Mouse (Mus musculus) MEL (cell line): ENCODE data around the gene Slitrk6. TPM values are rescaled to one million over a fixed set of nuclear protein-coding genes. Genes with fewer than 3 reads are reported as not detected.

Source experiments
- DNase-seq: peaks from one replicate; pipeline ENCODE4 v3.0.0; 2011; ENCODE audit warnings: low read depth, low spot score
- H3K27ac ChIP-seq: 2 replicates; pipeline ENCODE4 v1.5.1; 2012; ENCODE audit warnings: low read depth, mild to moderate bottlenecking, control low read depth, low read length, moderate library complexity; ENCODE audit not compliant: control insufficient read depth
- H3K27me3 ChIP-seq, 2 experiments: fragments of 150-350 bp in 1 of 2; sonication (generic) in 1 of 2; 2 replicates each; pipeline ENCODE4 v1.6.1; 2012; ENCODE audit warnings: low read length in 2 of 2, mild to moderate bottlenecking in 2 of 2, improper control_type of control experiment in 1 of 2, moderate library complexity in 1 of 2; ENCODE audit not compliant: insufficient read depth in 2 of 2, control insufficient read depth in 1 of 2
- H3K36me3 ChIP-seq, 2 experiments: 2 replicates each; pipeline ENCODE4 v1.6.1; 2012 to 2014; ENCODE audit warnings: low read length in 2 of 2, improper control_type of control experiment in 1 of 2, inconsistent platforms in 1 of 2, mild to moderate bottlenecking in 1 of 2; ENCODE audit not compliant: insufficient read depth in 2 of 2, control insufficient read depth in 1 of 2
- H3K4me1 ChIP-seq, 2 experiments: fragments of 150-350 bp in 1 of 2; sonication (generic) in 1 of 2; 2 replicates each; pipeline ENCODE4 v1.6.1; 2012; ENCODE audit warnings: low read length in 2 of 2, improper control_type of control experiment in 1 of 2, mild to moderate bottlenecking in 1 of 2; ENCODE audit not compliant: insufficient read depth in 2 of 2, control insufficient read depth in 1 of 2
- H3K4me3 ChIP-seq, 2 experiments: fragments of 150-350 bp in 1 of 2; sonication (generic) in 1 of 2; 2 replicates each; pipeline ENCODE4 v1.5.1; 2012; ENCODE audit warnings: low read depth in 2 of 2, low read length in 2 of 2, mild to moderate bottlenecking in 2 of 2, moderate library complexity in 2 of 2, control low read depth in 1 of 2, improper control_type of control experiment in 1 of 2; ENCODE audit not compliant: control insufficient read depth in 1 of 2, insufficient read depth in 1 of 2
- H3K79me2 ChIP-seq: 2 replicates; pipeline ENCODE4 v1.6.1; 2012; ENCODE audit warnings: mild to moderate bottlenecking, low read length, moderate library complexity; ENCODE audit not compliant: control insufficient read depth, poor library complexity, insufficient read depth
- H3K9ac ChIP-seq: 2 replicates; pipeline ENCODE4 v1.6.1; 2012; ENCODE audit warnings: low read depth, mild to moderate bottlenecking, control low read depth, low read length, moderate library complexity; ENCODE audit not compliant: control insufficient read depth, poor library complexity, severe bottlenecking
- H3K9me3 ChIP-seq: fragments of 150-350 bp; sonication (generic); replicated peaks from 2 replicates; pipeline ENCODE4 v1.6.1; 2012; ENCODE audit warnings: mild to moderate bottlenecking, low read length, improper control_type of control experiment, moderate library complexity; ENCODE audit not compliant: insufficient read depth
- BHLHE40 ChIP-seq: IDR thresholded peaks from 2 replicates; pipeline ENCODE4 v1.6.1; 2012; ENCODE audit warnings: low read depth, mild to moderate bottlenecking, inconsistent platforms, low read length, improper control_type of control experiment, borderline replicate concordance
- CHD1 ChIP-seq: IDR thresholded peaks from 2 replicates; pipeline ENCODE4 v1.6.1; 2012; ENCODE audit warnings: low read depth, mild to moderate bottlenecking, inconsistent platforms, low read length, improper control_type of control experiment
- CHD2 ChIP-seq: IDR thresholded peaks from 2 replicates; pipeline ENCODE4 v1.6.1; 2011; ENCODE audit warnings: low read length, improper control_type of control experiment
- CTCF ChIP-seq, 3 experiments: IDR thresholded peaks in 2 of 3; conservative IDR thresholded peaks in 1 of 3; 2 replicates each; pipeline ENCODE4 v1.5.1; 2011 to 2012; ENCODE audit warnings: low read length in 3 of 3, low read depth in 2 of 3, mild to moderate bottlenecking in 2 of 3, improper control_type of control experiment in 1 of 3, inconsistent platforms in 1 of 3, mixed read lengths in 1 of 3, moderate library complexity in 1 of 3; ENCODE audit not compliant: control insufficient read depth in 1 of 3, insufficient read depth in 1 of 3, poor library complexity in 1 of 3, severe bottlenecking in 1 of 3
- GATA1 ChIP-seq: IDR thresholded peaks from 2 replicates; pipeline ENCODE4 v1.6.1; 2011; ENCODE audit warnings: low read depth, low read length, improper control_type of control experiment
- HCFC1 ChIP-seq: IDR thresholded peaks from 2 replicates; pipeline ENCODE4 v1.6.1; 2012; ENCODE audit warnings: low read depth, mild to moderate bottlenecking, inconsistent platforms, low read length, improper control_type of control experiment, moderate library complexity
- JUND ChIP-seq: IDR thresholded peaks from 2 replicates; pipeline ENCODE4 v1.6.1; 2011; ENCODE audit warnings: low read depth, mild to moderate bottlenecking, improper control_type of control experiment, low read length
- MAFK ChIP-seq: IDR thresholded peaks from 2 replicates; pipeline ENCODE4 v1.6.1; 2011; ENCODE audit warnings: low read depth, mild to moderate bottlenecking, low read length, improper control_type of control experiment, borderline replicate concordance
- MAX ChIP-seq: IDR thresholded peaks from 2 replicates; pipeline ENCODE4 v1.6.1; 2011; ENCODE audit warnings: low read length, improper control_type of control experiment
- MYB ChIP-seq: IDR thresholded peaks from 2 replicates; pipeline ENCODE4 v1.6.1; 2011; ENCODE audit warnings: mild to moderate bottlenecking, low read depth, low read length, improper control_type of control experiment
- NELFE ChIP-seq: IDR thresholded peaks from 2 replicates; pipeline ENCODE4 v1.6.1; 2011; ENCODE audit warnings: low read depth, low read length, improper control_type of control experiment
- POLR2A ChIP-seq, 2 experiments: IDR thresholded peaks; 2 replicates each; pipeline ENCODE4 v1.6.1; 2011 to 2012; ENCODE audit warnings: low read length in 2 of 2, mild to moderate bottlenecking in 2 of 2, control low read depth in 1 of 2, improper control_type of control experiment in 1 of 2, low read depth in 1 of 2, moderate library complexity in 1 of 2; ENCODE audit not compliant: control insufficient read depth in 1 of 2, insufficient read depth in 1 of 2, poor library complexity in 1 of 2
- POLR2AphosphoS5 ChIP-seq: IDR thresholded peaks from 2 replicates; pipeline ENCODE4 v1.6.1; 2012; ENCODE audit warnings: low read depth, borderline replicate concordance, mild to moderate bottlenecking, inconsistent platforms, low read length, moderate library complexity, mixed read lengths
- RAD21 ChIP-seq: IDR thresholded peaks from 2 replicates; pipeline ENCODE4 v1.6.1; 2011; ENCODE audit warnings: mild to moderate bottlenecking, low read depth, low read length, improper control_type of control experiment
- RCOR1 ChIP-seq: IDR thresholded peaks from 2 replicates; pipeline ENCODE4 v1.6.1; 2012; ENCODE audit warnings: low read depth, mild to moderate bottlenecking, inconsistent platforms, low read length, improper control_type of control experiment
- SMC3 ChIP-seq: IDR thresholded peaks from 2 replicates; pipeline ENCODE4 v1.6.1; 2011; ENCODE audit warnings: low read depth, low read length, improper control_type of control experiment
- USF1 ChIP-seq: IDR thresholded peaks from 2 replicates; pipeline ENCODE4 v1.6.1; 2014; ENCODE audit warnings: low read depth, mild to moderate bottlenecking, inconsistent platforms, low read length, improper control_type of control experiment, moderate library complexity
- ZC3H11A ChIP-seq: IDR thresholded peaks from 2 replicates; pipeline ENCODE4 v1.6.1; 2012; ENCODE audit warnings: low read depth, mild to moderate bottlenecking, inconsistent platforms, low read length, improper control_type of control experiment
- ZMIZ1 ChIP-seq: IDR thresholded peaks from 2 replicates; pipeline ENCODE4 v1.6.1; 2012; ENCODE audit warnings: low read depth, mild to moderate bottlenecking, inconsistent platforms, low read length, improper control_type of control experiment, moderate library complexity
- ZNF384 ChIP-seq: IDR thresholded peaks from 2 replicates; pipeline ENCODE4 v1.6.1; 2012; ENCODE audit warnings: low read depth, mild to moderate bottlenecking, inconsistent platforms, low read length, improper control_type of control experiment
- polyA plus RNA-seq, 2 experiments: library from polyadenylated mRNA; stranded (reverse) in 1 of 2; unstranded in 1 of 2; fragments of >175 nt in 1 of 2; fragments of >200 nt in 1 of 2; gene quantifications; 2 replicates each; pipeline versions ENCODE4 v1.2.1 to v1.2.4; 2012; ENCODE audit warnings: low replicate concordance in 2 of 2, low read depth in 1 of 2; ENCODE audit not compliant: insufficient read length in 2 of 2, insufficient read depth in 1 of 2, missing spikeins in 1 of 2
- total RNA-seq: library from RNA; depleted of rRNA; stranded (reverse); fragments of 300-350 nt; gene quantifications from 2 replicates; pipeline ENCODE4 v1.2.3, GENCODE M21; 2012

The Slitrk6 gene
- total and polyA plus RNA-seq, 3 experiments = not detected

DNA sequence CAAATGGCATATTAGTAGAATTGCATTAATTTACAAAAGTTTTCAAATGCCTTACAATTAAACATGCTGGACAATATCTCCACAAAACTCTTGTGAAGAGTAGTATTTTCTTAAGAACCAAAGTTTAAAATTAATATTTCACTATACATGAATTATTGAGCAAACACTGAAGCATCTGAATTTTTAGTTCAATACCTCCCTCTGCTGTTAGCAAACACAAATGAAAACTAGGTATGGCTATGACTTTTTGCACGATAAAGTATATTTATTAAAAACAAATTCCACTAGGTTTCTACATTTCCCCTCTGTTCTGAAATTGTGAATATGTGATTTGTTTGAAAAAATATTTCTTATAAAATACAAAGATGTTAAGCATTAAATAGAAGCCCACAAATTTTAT is 15.7 kb upstream of the Slitrk6 start:
- no peaks in the 10 kb centered on the region for H3K36me3 ChIP-seq

DNA sequence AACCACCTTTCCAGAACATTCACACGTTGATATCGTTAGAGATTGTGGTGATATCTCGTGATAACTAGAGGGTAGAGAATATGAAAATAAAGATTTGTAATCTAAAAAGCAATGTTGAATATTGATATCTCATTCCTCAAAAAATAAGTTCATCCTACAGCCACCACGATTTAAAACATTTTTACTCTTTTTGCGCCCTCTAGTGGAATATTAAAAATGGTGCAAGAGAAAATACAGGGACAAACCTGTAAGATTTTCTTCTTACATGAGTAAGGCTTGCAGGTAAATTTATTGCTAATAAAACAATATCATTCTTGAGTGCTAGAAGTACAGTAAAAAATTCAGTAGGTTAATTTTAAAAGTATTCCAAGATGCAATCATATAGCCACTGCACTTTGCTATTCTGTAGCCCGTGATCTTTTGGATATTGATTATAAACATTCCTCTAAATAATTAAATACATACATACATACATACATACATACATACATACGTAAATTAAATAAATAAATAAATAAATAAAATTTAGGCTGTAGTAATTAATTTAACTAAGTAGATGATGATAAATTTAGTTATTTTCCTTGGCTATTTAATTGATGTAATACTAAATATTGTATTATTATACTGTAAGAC is 7.8 kb upstream of the Slitrk6 start:
- Histone ChIP-seq H3K9me3 (no peaks in the 10 kb centered on the region), H3K4me3 (no peak overlapping the region), H3K79me2 (no peaks in the 10 kb centered on the region), H3K9ac (no peak overlapping the region), H3K36me3 (no peaks in the 10 kb centered on the region), H3K27ac (no peak overlapping the region), H3K4me1 (no peaks in the 10 kb centered on the region), H3K27me3 (no peaks in the 10 kb centered on the region)
- TF ChIP-seq RAD21 = peak; percentile 89
- TF ChIP-seq ZC3H11A = peak; percentile 86
- no peak for TF ChIP-seq USF1
- peak; percentile 87 for TF ChIP-seq SMC3
- TF ChIP-seq RCOR1 = no peak
- peak in 1 of 3 experiments; percentile 66; a peak in 2 of 6 replicates for TF ChIP-seq CTCF (IDR thresholded peaks at IDR 0.05 in 2 of 3, conservative IDR thresholded peaks at IDR 0.05 in 1 of 3; ENCODE audit: control insufficient read depth in 1 of 3, insufficient read depth in 1 of 3, low read depth in 2 of 3, low read length in 3 of 3, poor library complexity in 1 of 3, severe bottlenecking in 1 of 3)
- TF ChIP-seq CHD1 = no peak
- DNase-seq = peak; percentile 64

More for the DNA sequence above, 15.7 kb upstream of the Slitrk6 start:
- H3K4me3 ChIP-seq = no peak overlapping the region
- H3K9me3 ChIP-seq = no peaks in the 10 kb centered on the region
- peak in 1 of 3 experiments; percentile 32; a peak in 2 of 6 replicates for TF ChIP-seq CTCF (IDR thresholded peaks at IDR 0.05 in 2 of 3, conservative IDR thresholded peaks at IDR 0.05 in 1 of 3; ENCODE audit: control insufficient read depth in 1 of 3, insufficient read depth in 1 of 3, low read depth in 2 of 3, low read length in 3 of 3, poor library complexity in 1 of 3, severe bottlenecking in 1 of 3)
- TF ChIP-seq POLR2A (IDR thresholded peaks at IDR 0.05; ENCODE audit: control insufficient read depth in 1 of 2, insufficient read depth in 1 of 2, low read depth in 1 of 2, low read length in 2 of 2, poor library complexity in 1 of 2) = no peak
- TF ChIP-seq HCFC1 = no peak
- peak; percentile 49 for TF ChIP-seq SMC3
- peak; percentile 50 for TF ChIP-seq RAD21
- no peak for TF ChIP-seq MAFK
- no peaks in the 10 kb centered on the region for H3K4me1 ChIP-seq
- H3K79me2 ChIP-seq = no peaks in the 10 kb centered on the region
- no peak overlapping the region for H3K27ac ChIP-seq
- H3K27me3 ChIP-seq = no peaks in the 10 kb centered on the region
- DNase-seq = no peak
- H3K9ac ChIP-seq = no peak overlapping the region

DNA sequence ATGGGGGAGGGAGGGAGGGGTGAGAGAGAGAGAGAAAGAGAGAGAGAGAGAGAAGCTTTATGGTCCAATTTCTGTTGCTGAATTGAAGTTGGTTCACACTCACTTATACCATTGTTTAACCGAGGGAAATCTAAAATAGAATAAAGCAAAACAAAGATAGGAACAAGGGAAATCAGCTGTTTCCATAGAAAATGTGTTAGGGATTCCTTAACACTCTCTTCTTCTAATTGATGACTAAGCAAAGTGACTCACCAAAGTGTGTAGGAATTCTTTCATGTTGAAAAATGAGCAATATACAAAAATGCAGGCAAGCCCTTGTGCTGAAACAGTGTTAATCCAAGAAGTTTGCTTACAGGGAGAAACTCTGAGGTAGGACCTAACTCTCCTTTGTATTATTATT is 6.0 kb upstream of the Slitrk6 start:
- no peak overlapping the region for H3K9ac ChIP-seq
- no peaks in the 10 kb centered on the region for H3K4me1 ChIP-seq
- H3K27ac ChIP-seq = no peak overlapping the region
- H3K27me3 ChIP-seq = no peaks in the 10 kb centered on the region
- no peak for DNase-seq
- H3K4me3 ChIP-seq = no peak overlapping the region
- H3K79me2 ChIP-seq = no peaks in the 10 kb centered on the region
- H3K36me3 ChIP-seq = no peaks in the 10 kb centered on the region
- no peaks in the 10 kb centered on the region for H3K9me3 ChIP-seq
- no peak for TF ChIP-seq ZNF384
- no peak for TF ChIP-seq SMC3
- no peak for TF ChIP-seq MYB
- no peak for TF ChIP-seq JUND
- TF ChIP-seq BHLHE40 = no peak
- no peak for TF ChIP-seq POLR2AphosphoS5
- no peak for TF ChIP-seq ZMIZ1
- no peak for TF ChIP-seq MAX
- TF ChIP-seq NELFE = no peak
- TF ChIP-seq CHD2 = no peak
- TF ChIP-seq RCOR1 = no peak
- no peak for TF ChIP-seq GATA1
